Mouse (Mus musculus) ovary, postnatal 10 days (tissue): ENCODE data around the gene Mrpl47.
A peak's percentile ranks its signal among the peaks of the same experiment; 100 is the strongest.
"Not testable (repeated sequence)": the region's sequence is repeated elsewhere in the genome, so short reads cannot be mapped to it uniquely, and the experiment has no call there.

Experiments
- DNase-seq: peaks from one replicate; pipeline ENCODE4 v3.0.0; 2022; ENCODE audit warnings: low spot score

Gene Mrpl47

DNA sequence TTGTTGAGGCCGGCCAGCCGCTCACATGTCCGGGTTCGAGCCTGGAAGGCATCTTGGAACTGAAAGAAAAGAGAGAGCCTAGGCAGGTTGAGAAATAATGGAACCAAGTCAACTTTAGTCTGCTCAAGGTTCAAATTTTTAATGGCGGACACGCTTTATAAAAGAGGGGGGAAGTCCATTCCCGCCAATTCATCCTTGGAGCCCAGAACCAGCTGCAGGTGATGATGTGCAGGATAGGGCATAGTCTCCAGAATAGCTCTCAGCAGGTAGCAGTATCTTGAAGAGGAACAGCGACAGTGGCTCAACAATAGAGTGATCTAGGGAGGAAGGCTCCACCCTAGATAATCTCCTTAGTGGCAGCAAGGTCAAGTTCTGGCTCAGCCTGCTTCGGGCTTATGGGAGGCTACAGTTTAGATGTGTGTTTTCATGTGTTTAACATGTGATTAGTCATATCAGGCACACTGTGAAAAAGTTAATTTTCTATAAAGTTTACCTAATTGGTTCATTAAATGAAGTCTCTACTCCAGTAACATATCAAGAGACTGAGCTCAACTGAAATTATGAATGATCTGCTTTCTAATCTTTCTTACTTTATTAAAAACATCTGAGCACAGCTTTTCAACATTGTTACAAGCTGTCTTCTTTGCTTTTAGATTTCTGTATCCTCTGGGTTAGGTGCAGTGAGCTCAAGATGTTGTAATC lies 31.6 kb downstream of the Mrpl47 start, which contains the start of gene Actl6a:
TSS of gene Actl6a (plus strand) at position 652 of the 702 bp plus-strand sequence.
- not testable (repeated sequence) for DNase-seq

GRCm38 (mm10) chr3:32704632-32705031 lies 32.8 kb downstream of the Mrpl47 start:
- DNase-seq: not testable (repeated sequence)

DNA sequence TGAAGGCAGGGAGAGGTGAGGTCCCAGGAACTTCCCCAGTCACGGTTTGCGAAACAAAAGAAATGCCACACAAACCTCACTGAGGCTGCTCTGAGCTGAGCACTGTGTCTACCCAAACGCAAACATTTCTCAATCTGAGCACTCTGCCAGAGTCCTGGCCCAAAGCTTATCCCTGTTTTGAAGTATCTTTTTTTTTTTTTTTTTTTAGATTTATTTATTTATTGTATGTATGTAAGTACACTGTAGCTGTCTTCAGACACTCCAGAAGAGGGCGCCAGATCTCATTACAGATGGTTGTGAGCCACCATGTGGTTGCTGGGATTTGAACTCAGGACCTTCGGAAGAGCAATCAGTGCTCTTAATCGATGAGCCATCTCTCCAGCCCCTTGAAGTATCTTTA lies 33.4 kb downstream of the Mrpl47 start:
- DNase-seq: not testable (repeated sequence)

GRCm38 (mm10) chr3:32698228-32698863 lies 39.1 kb downstream of the Mrpl47 start:
- peak; percentile 73 for DNase-seq

DNA sequence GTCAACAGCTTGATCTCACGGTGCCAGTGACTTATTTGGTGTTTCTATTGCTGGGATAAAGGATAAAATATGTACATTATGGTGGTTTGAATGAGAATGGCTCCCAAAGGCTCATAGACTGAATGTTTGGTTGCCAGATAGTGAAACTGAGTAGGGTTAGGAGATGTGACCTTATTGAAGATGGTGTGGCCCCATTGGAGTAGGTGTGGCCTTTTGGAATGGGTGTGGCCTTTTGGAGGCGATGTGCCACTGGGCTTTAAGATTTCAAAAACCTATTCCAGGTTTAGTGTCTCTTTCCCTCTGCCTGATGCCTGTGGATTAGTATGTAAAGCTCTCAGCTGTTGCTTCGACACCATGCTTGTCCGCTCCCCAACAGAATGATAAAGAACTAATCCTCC lies 41.8 kb downstream of the Mrpl47 start:
- no peak for DNase-seq

- no peak for DNase-seq
Measured at GRCm38 (mm10) chr3:32694737-32695582, 42.4 kb downstream of the Mrpl47 start.

GRCm38 (mm10) chr3:32694211-32694610 lies 43.2 kb downstream of the Mrpl47 start:
- no peak for DNase-seq

GRCm38 (mm10) chr3:32691841-32692240 lies 45.6 kb downstream of the Mrpl47 start:
- DNase-seq: no peak

- DNase-seq: no peak
Measured at GRCm38 (mm10) chr3:32690901-32691300, 46.5 kb downstream of the Mrpl47 start.

GRCm38 (mm10) chr3:32690008-32690407 lies 47.4 kb downstream of the Mrpl47 start:
- no peak for DNase-seq

GRCm38 (mm10) chr3:32689567-32689999 lies 47.8 kb downstream of the Mrpl47 start:
- DNase-seq: no peak

- no peak for DNase-seq
Measured at GRCm38 (mm10) chr3:32687156-32687555, 50.2 kb downstream of the Mrpl47 start.

DNA sequence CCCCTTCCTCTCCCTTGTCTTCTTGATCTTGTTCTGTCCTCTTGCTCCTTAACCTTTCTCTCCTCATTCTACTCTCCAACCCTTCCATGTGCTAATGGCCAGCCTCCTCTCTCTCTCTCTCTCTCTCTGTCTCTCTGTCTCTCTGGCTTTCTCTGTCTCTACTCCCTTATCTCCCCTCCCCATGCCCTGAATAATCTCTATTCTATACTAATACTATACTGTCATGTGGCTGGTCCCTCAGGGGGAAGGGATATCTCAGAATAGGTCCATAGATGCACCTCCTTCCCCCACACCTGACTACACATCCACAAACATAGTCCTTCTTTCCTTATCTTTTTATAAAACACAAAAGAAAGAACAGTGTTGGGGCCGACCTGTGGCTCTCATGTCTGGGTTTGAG lies 50.9 kb downstream of the Mrpl47 start:
- DNase-seq: no peak

DNA sequence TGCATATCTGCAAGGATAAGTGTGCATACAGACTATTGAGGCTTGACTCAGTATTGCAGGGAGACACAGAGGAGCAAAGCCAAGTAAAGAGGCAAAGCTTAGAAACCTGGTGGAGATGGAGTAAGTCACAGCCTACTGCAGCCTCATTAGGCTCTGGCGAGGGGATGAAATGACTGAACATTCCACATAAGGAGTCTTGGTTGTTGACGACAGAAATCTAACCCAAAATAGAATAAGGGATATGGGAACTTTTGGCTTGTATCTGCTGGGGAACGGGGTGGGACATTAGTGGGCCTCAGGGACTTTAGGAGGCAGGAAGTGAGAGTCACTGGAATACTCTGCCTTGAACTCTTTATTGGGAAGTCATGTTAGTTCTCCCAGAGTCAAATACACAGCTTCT lies 52.8 kb downstream of the Mrpl47 start:
- no peak for DNase-seq

DNA sequence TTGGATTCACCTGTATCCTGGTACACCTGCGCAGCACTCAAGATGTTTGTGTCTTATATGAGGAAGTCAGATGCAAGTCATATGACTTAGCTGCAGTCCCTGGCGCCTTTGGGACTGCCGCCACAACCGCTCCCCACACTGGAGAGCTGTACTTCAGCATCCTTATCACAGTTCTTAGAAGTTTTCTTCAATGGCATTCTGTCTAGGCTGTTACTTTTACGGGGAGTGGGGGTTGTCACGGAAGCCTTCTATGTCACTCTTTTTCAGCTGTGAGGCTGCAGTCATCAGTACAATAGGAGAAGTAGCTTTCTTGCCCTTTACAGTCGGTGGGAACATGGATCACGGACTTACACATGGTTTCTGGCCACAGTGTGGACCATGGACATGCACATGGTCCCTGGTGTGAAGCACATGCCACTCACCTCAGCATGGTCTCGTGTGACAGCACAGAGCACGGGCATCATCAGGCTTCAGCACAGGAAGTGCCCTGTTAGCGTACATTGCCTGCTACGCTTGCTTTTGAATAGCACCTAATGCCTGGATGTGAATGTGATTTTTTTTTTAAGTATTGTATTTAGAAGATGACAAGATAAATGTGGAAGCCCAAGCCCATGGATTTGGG lies 54.4 kb downstream of the Mrpl47 start:
- DNase-seq: no peak

DNA sequence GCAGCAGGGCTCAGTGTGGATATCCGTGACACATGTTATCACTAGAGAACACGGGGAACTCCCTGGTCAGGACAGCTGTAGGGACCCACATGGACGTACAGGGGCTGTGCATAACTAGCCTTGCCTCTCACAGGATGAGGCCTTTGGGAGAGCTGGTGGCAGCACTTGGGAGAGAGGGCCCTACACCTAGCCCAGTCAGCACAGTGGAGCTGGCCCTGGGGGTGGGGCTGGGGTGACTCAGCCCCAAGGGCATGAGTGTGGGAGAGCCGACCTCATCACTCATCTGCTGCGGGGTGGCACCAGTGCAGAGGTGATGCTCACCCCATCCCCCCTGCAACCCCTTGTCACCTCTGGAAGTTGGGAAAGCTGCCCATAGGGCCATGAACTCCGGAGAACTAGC lies 61.0 kb downstream of the Mrpl47 start:
- DNase-seq: no peak
